Mouse (Mus musculus) adrenal gland, adult 8-10 months (tissue): ENCODE results near the gene Cdc42. TPM values are rescaled to one million over a fixed set of nuclear protein-coding genes. Genes with fewer than 3 reads are reported as not detected.
A peak's percentile ranks its signal among the peaks of the same experiment; 100 is the strongest.

ENCODE experiments used
- DNase-seq: peaks from one replicate; pipeline ENCODE4 v3.0.0; 2022
- total RNA-seq, 4 experiments: library from RNA; stranded (reverse); gene quantifications; 2 replicates each; pipeline ENCODE4 v1.2.4; 2022

Cdc42 gene
- total RNA-seq, 4 experiments from 2014 or later = 385 to 468 (median 412) TPM

GRCm38 (mm10) chr4:137315061-137315460 is 42.5 kb downstream of the Cdc42 start:
- no peak for DNase-seq

DNA sequence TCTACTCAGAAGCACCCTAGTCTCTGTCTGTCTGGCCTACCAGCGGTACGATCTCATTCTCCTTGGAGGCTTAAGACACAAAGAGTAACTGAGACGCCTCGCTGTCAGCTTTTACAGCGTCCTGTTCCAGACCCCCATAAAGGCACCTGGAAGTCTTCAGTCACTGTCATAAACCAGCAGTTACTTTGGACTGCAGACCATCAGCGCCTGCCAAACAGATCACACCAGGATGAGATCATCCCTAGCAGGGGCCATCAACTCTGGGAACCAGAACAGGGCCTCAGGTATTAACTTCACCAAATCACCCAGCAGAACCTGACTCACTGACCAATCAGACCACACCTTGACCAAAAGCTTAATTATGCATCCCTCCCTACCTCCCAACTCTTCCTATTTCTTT is 43.0 kb downstream of the Cdc42 start:
- DNase-seq = no peak

GRCm38 (mm10) chr4:137313511-137313910 is 44.0 kb downstream of the Cdc42 start:
- no peak for DNase-seq

DNA sequence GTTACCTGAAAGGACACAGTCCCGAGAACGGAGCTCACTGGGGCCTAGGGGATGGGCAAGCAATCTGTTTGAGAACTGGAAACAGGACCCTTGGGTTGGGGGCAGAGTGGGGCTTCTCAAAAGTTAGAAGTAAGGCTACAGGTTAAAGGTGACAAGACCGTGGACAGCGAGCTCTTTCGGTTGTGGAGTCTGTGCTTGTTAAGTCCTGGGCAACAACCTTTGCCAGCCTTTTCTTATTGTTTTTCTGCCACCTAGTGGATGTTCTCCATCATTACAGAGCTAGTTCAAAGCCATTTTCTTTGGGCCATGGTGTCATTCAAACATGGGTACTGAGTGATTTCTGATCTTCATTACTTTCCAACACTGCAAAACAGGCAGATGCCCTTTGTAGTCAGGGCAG is 49.1 kb downstream of the Cdc42 start:
- DNase-seq = no peak

- no peak for DNase-seq
Measured at GRCm38 (mm10) chr4:137306991-137307706, 50.4 kb downstream of the Cdc42 start.

GRCm38 (mm10) chr4:137306577-137306888 is 51.0 kb downstream of the Cdc42 start:
- DNase-seq = no peak

DNA sequence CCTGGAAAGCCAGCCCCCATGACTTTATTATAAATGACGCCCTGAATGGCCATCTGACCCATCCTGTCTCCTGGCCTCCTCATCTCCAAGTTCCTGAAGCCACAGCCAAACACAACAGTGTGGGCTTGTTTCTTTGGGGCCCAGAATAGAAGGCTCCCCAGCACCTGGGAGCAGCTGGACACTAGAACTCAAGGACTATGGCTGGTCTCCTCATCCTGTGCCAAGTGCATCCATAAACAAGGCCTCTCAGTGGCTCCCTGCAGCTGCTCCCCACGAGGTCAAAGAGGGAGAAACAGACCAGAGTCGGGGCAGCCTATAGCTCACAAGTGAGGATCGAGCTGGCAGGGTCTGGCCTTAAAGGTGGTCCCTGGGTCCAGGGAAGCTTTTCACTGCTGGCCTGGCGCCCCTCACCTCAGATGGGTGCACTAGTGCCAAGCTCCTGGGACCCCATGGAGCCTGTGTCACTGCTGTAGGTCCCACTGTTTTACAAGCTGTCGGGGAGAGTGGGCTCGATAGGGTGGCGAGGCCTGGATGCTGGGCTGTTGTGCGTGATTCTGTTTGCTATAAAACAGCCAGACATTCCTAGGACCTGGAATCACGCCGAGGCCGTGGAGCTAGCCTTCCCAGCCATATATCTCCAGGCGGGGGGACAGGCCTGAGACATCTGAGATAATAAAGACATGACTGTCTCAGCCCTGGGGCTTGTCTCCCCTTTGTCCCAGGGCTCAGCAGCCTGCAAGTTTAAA is 51.5 kb downstream of the Cdc42 start:
- no peak for DNase-seq

DNA sequence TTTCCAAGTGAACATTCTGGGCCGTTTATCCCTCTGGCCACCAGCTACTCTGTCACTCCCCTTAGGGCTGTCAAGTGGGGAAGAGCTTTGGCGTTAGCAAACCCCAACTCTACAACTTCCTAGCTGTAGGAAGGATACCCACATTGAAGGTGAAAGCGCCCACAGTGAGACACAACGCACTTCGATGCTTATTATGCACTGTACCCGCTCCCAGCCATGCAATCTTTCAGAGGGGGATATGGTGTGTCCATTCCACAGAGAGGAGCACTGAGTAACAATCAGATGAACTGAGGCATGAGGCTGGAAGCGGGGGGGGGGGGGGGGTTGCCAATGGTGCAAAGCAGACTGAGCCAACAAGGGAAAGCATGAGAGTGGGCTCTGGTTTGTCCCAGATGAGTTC is 52.5 kb downstream of the Cdc42 start:
- DNase-seq = no peak

DNA sequence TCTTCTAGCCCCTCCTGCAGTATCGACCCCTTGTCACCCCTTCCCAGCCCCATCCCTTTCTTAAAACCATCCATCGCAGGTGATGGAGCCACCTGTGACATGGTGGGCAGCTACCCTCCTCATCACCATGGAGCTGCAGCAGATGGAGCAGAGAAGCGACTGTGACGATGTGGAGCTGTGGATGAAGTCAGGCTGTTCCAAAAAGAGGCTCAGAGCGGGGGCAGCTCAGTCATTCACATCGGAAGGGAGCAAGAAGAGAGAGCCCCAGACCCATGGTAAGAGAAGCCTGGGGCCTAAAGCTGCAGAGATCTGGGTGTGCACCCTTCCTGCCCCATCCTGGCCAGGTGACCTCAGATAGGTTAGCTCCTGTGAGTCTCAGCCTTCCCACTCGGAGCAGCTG is 53.4 kb downstream of the Cdc42 start:
- no peak for DNase-seq

- no peak for DNase-seq
Measured at GRCm38 (mm10) chr4:137301635-137302034, 55.9 kb downstream of the Cdc42 start.

DNA sequence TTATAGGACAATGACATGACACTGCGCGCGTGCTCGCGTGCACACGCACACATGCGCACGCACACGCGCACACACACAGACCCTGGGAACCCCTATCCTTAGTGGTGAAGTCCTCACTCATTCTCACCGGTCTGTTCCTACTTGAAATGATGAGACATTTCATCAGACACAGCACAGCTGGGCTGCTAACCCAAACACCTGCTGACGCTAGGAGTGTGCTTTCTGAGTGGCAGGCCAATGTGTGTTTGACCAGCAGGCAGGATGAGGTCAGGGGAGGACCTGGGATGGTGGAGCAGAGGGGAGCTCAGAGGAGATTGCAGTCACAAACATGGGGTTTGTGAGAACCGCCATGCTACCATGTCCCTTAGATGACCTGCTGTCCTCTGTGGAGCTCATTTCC is 57.3 kb downstream of the Cdc42 start:
- no peak for DNase-seq

DNA sequence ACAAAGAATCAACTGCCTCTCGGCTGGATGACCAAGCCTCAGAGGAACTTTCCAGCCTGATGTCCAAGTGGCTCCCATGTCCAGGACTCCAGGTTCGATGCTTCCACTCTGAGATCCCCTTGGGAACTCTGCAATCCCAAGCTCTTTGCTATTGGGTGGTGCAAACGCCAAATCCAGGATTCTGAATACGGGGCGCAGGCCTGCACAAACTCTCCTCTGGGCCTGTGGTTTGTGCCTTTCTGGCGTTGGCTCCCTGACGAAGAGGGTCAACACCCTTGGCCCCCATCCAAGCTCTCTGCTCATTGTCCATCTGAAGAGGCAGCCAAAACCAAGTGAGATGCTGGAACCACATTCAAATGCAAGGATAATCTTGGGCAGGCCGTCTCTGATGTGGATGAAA is 59.1 kb downstream of the Cdc42 start:
- no peak for DNase-seq

DNA sequence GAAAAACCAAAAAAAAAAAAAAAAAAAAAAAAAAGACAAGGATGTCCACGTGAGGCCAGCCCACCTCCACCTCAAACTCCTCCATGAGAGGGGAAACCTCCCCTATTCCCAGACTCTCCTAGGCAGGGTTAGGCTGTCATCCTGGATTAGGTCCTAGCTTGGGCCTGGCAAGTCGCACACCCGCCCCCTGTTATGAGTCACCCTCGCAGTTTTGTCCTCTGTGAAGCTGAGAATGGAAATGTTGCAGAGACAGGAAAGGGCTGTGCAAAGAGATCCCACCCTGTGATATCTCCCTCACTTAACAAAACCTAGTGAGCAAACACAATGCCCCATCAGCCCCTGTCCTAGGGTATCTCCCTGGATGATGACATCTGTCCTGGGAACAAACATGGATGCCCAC is 59.9 kb downstream of the Cdc42 start:
- no peak for DNase-seq

GRCm38 (mm10) chr4:137294951-137295350 is 62.6 kb downstream of the Cdc42 start:
- DNase-seq = no peak

- no peak for DNase-seq
Measured at GRCm38 (mm10) chr4:137294474-137294873, 63.0 kb downstream of the Cdc42 start.

GRCm38 (mm10) chr4:137294032-137294431 is 63.5 kb downstream of the Cdc42 start:
- DNase-seq = no peak

DNA sequence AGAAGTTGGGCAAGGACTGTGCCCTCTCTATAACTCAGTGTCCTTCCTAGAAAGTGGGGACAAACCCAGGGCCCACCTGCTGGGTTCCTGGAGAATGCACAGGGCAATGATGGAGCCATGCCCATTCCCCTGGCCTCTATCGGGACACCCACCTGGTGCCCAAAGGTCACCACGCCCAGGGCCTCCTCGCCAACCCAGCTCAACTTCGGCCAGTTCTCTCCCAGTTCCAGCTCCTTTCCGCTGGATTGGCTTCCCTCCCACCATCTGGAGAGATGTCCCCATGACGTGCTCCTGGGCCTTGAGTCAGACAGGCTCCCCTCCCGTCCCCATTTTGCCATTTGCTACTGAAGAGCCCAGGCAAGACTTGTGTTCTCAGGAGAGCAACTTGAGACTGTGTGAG is 64.9 kb downstream of the Cdc42 start:
- DNase-seq = no peak

DNA sequence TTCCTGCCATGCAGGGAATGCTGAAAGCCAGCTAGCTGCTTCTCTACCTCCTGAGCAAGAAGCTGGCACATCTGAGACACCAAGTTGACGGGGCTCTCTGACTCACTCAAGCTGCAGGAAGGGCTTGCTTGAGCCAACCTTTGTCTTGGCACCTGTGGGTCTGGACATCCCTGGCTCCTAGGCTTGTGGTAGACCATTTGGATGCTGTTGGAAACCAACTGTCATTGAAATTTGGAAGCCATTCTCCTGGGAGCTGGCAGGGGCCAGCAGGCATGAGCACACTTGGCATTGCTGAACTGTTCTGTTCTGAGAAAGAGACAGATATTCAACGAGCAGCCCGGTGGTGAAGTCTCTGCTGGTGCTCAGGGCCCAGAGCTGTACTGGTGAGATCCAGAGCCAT is 67.3 kb downstream of the Cdc42 start:
- DNase-seq = no peak

GRCm38 (mm10) chr4:137289701-137290100 is 67.8 kb downstream of the Cdc42 start:
- DNase-seq = no peak

- DNase-seq = no peak
Measured at GRCm38 (mm10) chr4:137287818-137288217, 69.7 kb downstream of the Cdc42 start.

DNA sequence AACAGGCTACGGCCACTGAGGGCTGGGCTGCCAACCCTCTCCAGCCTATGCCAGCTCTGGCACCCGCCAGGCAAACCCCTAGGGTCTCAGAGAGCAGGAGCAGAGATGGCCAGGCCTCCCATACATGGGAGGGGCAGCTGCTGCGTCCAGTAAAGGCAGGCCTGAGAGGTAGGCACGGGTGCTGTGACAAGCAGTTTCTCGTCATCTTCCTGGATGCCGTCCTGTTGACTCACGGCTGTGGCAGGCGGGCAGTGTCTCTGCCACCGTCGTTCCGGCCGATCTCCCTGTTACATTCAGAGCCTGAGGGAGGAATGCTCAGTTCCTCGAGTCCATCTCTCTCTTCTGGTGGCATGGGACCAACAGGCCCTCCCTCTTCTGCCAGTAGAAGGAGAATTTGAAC is 70.3 kb downstream of the Cdc42 start:
- peak; percentile 72 for DNase-seq

DNA sequence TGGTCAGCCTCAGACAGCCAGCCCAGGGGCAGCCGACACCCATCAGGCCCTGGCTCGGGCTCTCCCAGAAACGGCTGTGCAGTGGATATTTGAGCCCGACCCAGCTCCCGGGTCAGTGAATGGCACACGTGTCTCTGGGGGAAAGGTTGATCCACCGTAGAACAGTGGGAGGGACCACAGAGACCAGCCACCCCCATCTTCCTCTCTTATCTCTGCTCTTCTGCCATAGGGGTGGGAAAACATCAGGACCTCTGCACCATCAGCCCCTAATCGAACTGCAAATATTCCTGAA is 70.9 kb downstream of the Cdc42 start:
- no peak for DNase-seq

GRCm38 (mm10) chr4:137285876-137286661 is 71.5 kb downstream of the Cdc42 start:
- DNase-seq = no peak

DNA sequence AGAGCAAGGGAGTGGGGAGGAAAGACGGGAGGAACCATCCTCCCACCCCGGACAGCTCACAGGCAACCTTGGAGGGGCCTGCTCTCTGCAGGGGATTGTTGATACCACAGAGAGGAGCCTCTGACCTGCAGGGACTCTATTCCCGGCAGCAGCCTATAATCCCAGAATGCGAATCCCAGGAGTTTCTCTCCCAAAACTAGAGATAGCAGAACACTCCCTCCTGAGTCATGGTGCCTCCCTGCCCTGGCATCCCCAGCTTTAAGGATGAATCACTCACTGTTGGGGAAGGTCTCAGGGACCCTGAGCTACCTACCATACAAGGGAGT is 74.2 kb downstream of the Cdc42 start:
- no peak for DNase-seq
